Mouse (Mus musculus) sigmoid colon, adult 10 weeks (tissue): ENCODE measurements around the gene Olfr229. TPM values are rescaled to one million over a fixed set of nuclear protein-coding genes. Genes with fewer than 3 reads are reported as not detected.

ENCODE experiments used
- polyA plus RNA-seq: library from polyadenylated mRNA; stranded (reverse); fragments of 350-450 nt; fragmentation: Illumina TruSeq; extraction: RNeasy Lipid Tissue Mini Kit (QIAGEN cat#74804); gene quantifications from one replicate; pipeline ENCODE4 v1.2.3, GENCODE M21; 2014; ENCODE audit warnings: low read depth, low replicate concordance

The Olfr229 gene
- not detected for polyA plus RNA-seq

GRCm38 (mm10) chr9:39907036-39907435, at the start of gene Olfr229:
Gene Olfr229, plus strand, starts transcription at chr9:39907336.

GRCm38 (mm10) chr9:39866122-39866521, 41.0 kb upstream of the Olfr229 start, which contains the start of gene Olfr972:
Gene Olfr972, plus strand, starts transcription at chr9:39866422.

GRCm38 (mm10) chr9:39937201-39937600, 30.1 kb downstream of the Olfr229 start, which contains the start of gene Olfr974:
Gene Olfr974, plus strand, starts transcription at chr9:39937501.

GRCm38 (mm10) chr9:39951946-39952345, 44.8 kb downstream of the Olfr229 start, which contains the start of gene Olfr975:
Gene Olfr975, minus strand, starts transcription at chr9:39952046.

GRCm38 (mm10) chr9:39961033-39961432, 53.9 kb downstream of the Olfr229 start, which contains the start of gene Olfr976:
Gene Olfr976, minus strand, starts transcription at chr9:39961133.

Other genes with a start within 250 kb of the Olfr229 start
- gene Olfr963, start 240.1 kb upstream of the Olfr229 start, polyA plus RNA-seq = not detected
- not detected for gene Olfr149, start 200.2 kb upstream of the Olfr229 start, polyA plus RNA-seq
- gene Olfr965, start 196.0 kb upstream of the Olfr229 start, polyA plus RNA-seq = not detected
- not detected for gene Olfr150, start 176.4 kb upstream of the Olfr229 start, polyA plus RNA-seq
- gene Olfr967, start 161.1 kb upstream of the Olfr229 start, polyA plus RNA-seq = not detected
- gene Olfr968, start 124.1 kb upstream of the Olfr229 start, polyA plus RNA-seq = not detected
- not detected for gene Olfr969, start 116.4 kb upstream of the Olfr229 start, polyA plus RNA-seq
- gene Olfr970, start 98.5 kb upstream of the Olfr229 start, polyA plus RNA-seq = not detected
- gene Olfr971, start 70.5 kb upstream of the Olfr229 start, polyA plus RNA-seq = not detected
- gene Olfr972, start 40.9 kb upstream of the Olfr229 start, polyA plus RNA-seq = not detected
- gene Olfr974, start 30.2 kb downstream of the Olfr229 start, polyA plus RNA-seq = not detected
- gene Olfr975, start 44.7 kb downstream of the Olfr229 start, polyA plus RNA-seq = not detected
- not detected for gene Olfr976, start 53.8 kb downstream of the Olfr229 start, polyA plus RNA-seq
- not detected for gene Olfr978, start 84.8 kb downstream of the Olfr229 start, polyA plus RNA-seq
- gene Olfr979, start 96.1 kb downstream of the Olfr229 start, polyA plus RNA-seq = not detected
- gene Olfr980, start 102.2 kb downstream of the Olfr229 start, polyA plus RNA-seq = not detected
- not detected for gene Olfr981, start 114.1 kb downstream of the Olfr229 start, polyA plus RNA-seq
- gene Olfr982, start 166.5 kb downstream of the Olfr229 start, polyA plus RNA-seq = not detected
- not detected for gene Olfr983, start 186.3 kb downstream of the Olfr229 start, polyA plus RNA-seq
- gene Olfr984, start 206.9 kb downstream of the Olfr229 start, polyA plus RNA-seq = not detected
- not detected for gene Olfr985, start 222.8 kb downstream of the Olfr229 start, polyA plus RNA-seq
- gene Tmem225, start 240.8 kb downstream of the Olfr229 start, polyA plus RNA-seq = not detected